Mouse (Mus musculus): Measurements from ENCODE around the gene St3gal2. TPM values are rescaled to one million over a fixed set of nuclear protein-coding genes. Genes with fewer than 3 reads are reported as not detected.

The St3gal2 gene
- polyA plus RNA-seq (2012; rRNA removed) = 3.6 and 5.9 TPM in 2 replicates

DNA sequence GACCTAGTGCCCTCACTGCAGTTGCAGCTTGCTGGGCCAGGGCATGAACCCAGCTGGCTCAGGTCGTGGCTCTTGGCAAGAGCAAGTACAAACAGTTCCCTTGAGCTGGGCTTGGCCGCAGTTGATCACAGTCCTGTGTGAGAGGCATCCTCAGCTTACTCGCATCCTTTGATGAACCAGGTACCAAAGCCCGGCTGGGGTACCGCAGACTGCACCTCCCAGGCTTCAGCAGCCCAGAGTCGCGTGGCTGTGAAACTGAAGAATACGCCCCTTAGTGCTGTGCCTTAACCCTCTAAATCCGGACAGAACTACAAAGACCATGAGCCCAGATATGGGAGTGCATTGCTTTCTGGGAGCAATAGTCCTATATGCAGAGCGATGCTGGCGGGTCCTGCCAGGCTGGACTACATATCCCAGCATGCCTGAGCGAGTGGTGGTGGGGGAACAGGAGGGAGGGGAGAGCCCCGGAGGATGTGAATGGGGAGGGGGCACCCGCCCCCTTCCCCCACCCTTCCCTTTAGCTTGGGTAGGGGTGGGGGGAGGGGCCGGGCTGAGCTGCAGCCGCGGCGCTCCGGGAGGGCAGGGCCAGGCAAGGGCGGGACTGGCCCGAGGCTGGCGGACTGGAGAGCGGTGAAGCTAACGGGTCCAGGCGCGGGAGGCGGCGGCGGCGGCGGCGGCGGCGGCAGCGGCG is at the start of gene St3gal2:
Gene St3gal2, plus strand, starts transcription at position 582 of the 691 bp plus-strand sequence.
- Histone ChIP-seq H3K27ac (ENCODE audit: insufficient read depth, low read depth, low read length) (no peak within 1 kb of the TSS), H3K36me3 (ENCODE audit: control insufficient read depth, insufficient read depth, low read length) (no peaks in the 10 kb centered on the region), H3K27me3 (ENCODE audit: control insufficient read depth, insufficient read depth, low read length) (no peaks in the 10 kb centered on the region), H3K4me3 (ENCODE audit: low read depth, low read length) (peak within 1 kb of the TSS; percentile 64), H3K4me1 (ENCODE audit: control insufficient read depth, insufficient read depth, insufficient read length, low read length) (peaks cover 3% of the 10 kb centered on the region; the same call in 1 of the 2 replicates)
- 2% methylated on average over 29 of the region's 36 CpGs for WGBS
- TF ChIP-seq POLR2A (IDR thresholded peaks at IDR 0.05; ENCODE audit: low read depth, low read length) (no peak), CTCF (IDR thresholded peaks at IDR 0.05; ENCODE audit: extremely low read depth, insufficient read length, insufficient replicate concordance, low read depth, low read length) (no peak)

DNA sequence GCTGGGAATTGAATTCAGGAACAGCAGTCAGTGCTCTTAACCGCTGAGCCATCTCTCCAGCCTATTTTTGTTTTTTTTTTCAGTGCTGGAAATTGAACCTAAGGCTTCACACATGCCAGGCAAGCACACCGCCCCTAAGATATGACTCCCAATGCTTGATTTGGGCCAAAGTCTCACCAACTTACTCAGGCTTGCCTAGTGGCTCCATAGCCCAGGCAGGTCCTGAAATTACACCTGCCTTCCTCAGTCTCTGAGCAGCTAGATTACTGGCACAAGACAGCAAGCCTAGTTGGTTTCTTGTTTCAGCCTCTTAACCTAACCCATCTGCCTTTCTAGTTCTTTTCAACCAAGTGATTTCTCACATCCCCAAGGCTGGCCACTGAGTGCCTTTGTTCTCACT is 49.2 kb upstream of the St3gal2 start:
- Histone ChIP-seq H3K4me3 (ENCODE audit: low read depth, low read length) (no peak overlapping the region), H3K36me3 (ENCODE audit: control insufficient read depth, insufficient read depth, low read length) (peaks cover 66% of the 10 kb centered on the region), H3K27me3 (ENCODE audit: control insufficient read depth, insufficient read depth, low read length) (no peaks in the 10 kb centered on the region), H3K27ac (ENCODE audit: insufficient read depth, low read depth, low read length) (no peak overlapping the region), H3K4me1 (ENCODE audit: control insufficient read depth, insufficient read depth, insufficient read length, low read length) (no peaks in the 10 kb centered on the region)
- 94% methylated on average over 2 of the region's 2 CpGs for WGBS
- TF ChIP-seq POLR2A (IDR thresholded peaks at IDR 0.05; ENCODE audit: low read depth, low read length) (no peak), CTCF (IDR thresholded peaks at IDR 0.05; ENCODE audit: extremely low read depth, insufficient read length, insufficient replicate concordance, low read depth, low read length) (no peak)

DNA sequence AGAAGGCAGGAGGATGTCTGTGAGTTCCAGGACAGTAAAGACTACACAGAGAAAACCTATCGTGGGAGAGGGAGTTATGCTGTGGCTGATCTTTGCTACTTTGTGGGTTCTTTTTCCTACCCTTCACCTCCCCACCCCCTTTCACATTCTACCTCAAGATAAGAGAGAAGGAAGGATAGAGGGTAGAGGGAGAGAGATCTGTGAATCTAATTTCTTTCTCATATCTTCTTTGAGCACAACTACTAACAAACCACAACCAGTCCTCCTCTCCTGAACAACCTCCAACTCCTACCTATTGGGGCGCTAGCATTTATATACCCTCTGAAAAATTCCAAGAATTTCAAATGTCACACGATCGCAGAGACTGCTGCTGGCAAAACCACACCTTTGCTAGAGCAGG is 41.9 kb upstream of the St3gal2 start:
- Histone ChIP-seq H3K27me3 (ENCODE audit: control insufficient read depth, insufficient read depth, low read length) (no peaks in the 10 kb centered on the region), H3K4me3 (ENCODE audit: low read depth, low read length) (no peak overlapping the region), H3K4me1 (ENCODE audit: control insufficient read depth, insufficient read depth, insufficient read length, low read length) (no peaks in the 10 kb centered on the region), H3K27ac (ENCODE audit: insufficient read depth, low read depth, low read length) (no peak overlapping the region), H3K36me3 (ENCODE audit: control insufficient read depth, insufficient read depth, low read length) (peaks cover 71% of the 10 kb centered on the region)
- WGBS = 80% methylated on average over 4 of the region's 4 CpGs
- TF ChIP-seq CTCF (IDR thresholded peaks at IDR 0.05; ENCODE audit: extremely low read depth, insufficient read length, insufficient replicate concordance, low read depth, low read length) (no peak), POLR2A (IDR thresholded peaks at IDR 0.05; ENCODE audit: low read depth, low read length) (no peak)

DNA sequence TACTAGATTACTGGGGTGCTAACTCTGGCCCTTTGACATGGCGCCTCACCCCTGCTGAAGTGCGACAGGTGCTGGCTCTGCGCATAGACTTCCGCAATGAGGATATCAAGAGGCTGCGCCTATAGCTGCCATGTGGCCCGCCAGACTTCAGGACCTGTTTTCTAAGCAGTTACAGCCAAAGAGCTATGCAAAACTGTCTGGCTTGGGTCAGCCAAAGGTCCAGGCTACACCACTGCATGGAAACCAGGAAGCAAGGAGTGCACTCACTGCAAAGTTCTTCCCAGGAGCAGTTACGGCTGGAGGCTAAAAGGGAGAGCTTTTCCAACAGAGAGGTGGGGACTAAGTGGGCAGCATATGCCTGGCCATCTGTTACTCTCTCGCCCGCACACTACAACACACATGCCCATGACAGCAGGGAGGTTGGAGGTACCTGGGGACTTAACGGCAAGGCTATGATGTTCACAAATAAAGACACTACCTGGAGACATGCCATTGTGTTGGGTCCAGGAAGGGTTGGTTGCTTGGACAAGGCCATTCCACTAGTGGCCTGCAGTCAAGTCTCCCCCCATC is 37.9 kb upstream of the St3gal2 start:
- H3K4me1 ChIP-seq (ENCODE audit: control insufficient read depth, insufficient read depth, insufficient read length, low read length) = no peaks in the 10 kb centered on the region
- TF ChIP-seq POLR2A (IDR thresholded peaks at IDR 0.05; ENCODE audit: low read depth, low read length) = no peak
- no peak for TF ChIP-seq CTCF (IDR thresholded peaks at IDR 0.05; ENCODE audit: extremely low read depth, insufficient read length, insufficient replicate concordance, low read depth, low read length)
- no peak overlapping the region for H3K27ac ChIP-seq (ENCODE audit: insufficient read depth, low read depth, low read length)
- peaks cover 72% of the 10 kb centered on the region for H3K36me3 ChIP-seq (ENCODE audit: control insufficient read depth, insufficient read depth, low read length)
- H3K4me3 ChIP-seq (ENCODE audit: low read depth, low read length) = no peak overlapping the region
- WGBS = 92% methylated on average over 10 of the region's 10 CpGs
- H3K27me3 ChIP-seq (ENCODE audit: control insufficient read depth, insufficient read depth, low read length) = no peaks in the 10 kb centered on the region

DNA sequence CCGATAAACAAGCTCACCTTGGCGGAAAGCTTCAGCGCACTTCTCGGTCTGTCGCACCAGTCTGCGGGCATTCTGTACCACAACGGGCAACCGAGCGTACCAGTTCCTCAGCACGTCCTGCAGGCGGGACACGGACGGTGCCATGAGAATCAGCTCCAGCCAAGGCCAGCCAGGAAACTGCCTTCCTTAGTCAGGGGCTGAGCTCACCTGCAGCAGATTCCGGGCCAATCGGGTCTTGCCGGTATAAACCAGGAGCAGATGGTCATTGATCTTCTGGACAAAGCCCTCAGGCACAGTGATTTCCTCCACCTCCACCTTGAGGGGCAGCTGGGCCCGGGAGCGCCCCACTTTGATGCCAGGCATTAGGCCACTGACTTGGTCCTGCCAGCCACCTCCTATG is 35.9 kb upstream of the St3gal2 start:
- TF ChIP-seq POLR2A (IDR thresholded peaks at IDR 0.05; ENCODE audit: low read depth, low read length) = no peak
- no peak for TF ChIP-seq CTCF (IDR thresholded peaks at IDR 0.05; ENCODE audit: extremely low read depth, insufficient read length, insufficient replicate concordance, low read depth, low read length)
- no peak overlapping the region for H3K27ac ChIP-seq (ENCODE audit: insufficient read depth, low read depth, low read length)
- no peak overlapping the region for H3K4me3 ChIP-seq (ENCODE audit: low read depth, low read length)
- no peaks in the 10 kb centered on the region for H3K27me3 ChIP-seq (ENCODE audit: control insufficient read depth, insufficient read depth, low read length)
- 95% methylated on average over 18 of the region's 18 CpGs for WGBS
- no peaks in the 10 kb centered on the region for H3K4me1 ChIP-seq (ENCODE audit: control insufficient read depth, insufficient read depth, insufficient read length, low read length)
- peaks cover 81% of the 10 kb centered on the region for H3K36me3 ChIP-seq (ENCODE audit: control insufficient read depth, insufficient read depth, low read length)

DNA sequence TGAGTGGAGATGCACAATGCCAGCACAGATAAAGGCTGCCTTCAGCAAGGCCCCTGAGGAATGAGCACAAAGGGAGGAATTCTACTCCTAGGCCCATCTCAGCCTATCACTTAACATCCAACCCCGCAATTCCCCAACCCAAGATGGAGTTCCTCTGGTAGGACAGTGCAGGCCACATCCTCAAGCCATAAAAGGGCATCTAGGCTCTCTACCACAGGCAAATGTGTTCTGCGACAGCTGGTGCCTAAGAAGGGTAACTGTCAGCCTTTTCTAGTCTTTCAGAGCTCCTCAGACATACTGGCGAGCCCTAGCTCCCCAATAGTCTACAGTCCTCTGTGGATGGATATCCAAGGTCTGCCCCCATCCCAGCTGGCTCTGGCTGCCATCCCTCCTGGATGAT is 33.1 kb upstream of the St3gal2 start:
- TF ChIP-seq CTCF (IDR thresholded peaks at IDR 0.05; ENCODE audit: extremely low read depth, insufficient read length, insufficient replicate concordance, low read depth, low read length) (no peak), POLR2A (IDR thresholded peaks at IDR 0.05; ENCODE audit: low read depth, low read length) (no peak)
- 89% methylated on average over 3 of the region's 3 CpGs for WGBS
- H3K27ac ChIP-seq (ENCODE audit: insufficient read depth, low read depth, low read length) = no peak overlapping the region

DNA sequence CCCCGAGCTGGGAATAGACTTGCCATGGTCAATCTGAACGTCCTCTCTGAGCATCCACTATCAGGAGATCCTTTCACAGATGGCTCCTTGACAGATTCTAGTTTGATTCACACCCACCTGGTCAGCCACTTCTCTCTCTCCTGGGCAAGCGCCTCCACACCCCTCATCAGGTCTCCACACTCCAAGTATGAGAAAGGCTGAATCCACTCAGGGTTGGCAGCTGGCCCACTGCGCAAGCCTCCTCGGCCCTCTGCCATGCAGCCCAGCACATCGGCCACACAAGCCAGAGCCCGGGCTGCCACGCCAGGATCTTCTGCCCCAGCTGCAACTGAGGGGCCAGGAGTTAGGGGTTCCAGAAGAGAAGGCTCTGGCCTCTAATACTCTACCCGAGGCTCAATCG is 32.2 kb upstream of the St3gal2 start:
- no peak for TF ChIP-seq CTCF (IDR thresholded peaks at IDR 0.05; ENCODE audit: extremely low read depth, insufficient read length, insufficient replicate concordance, low read depth, low read length)
- TF ChIP-seq POLR2A (IDR thresholded peaks at IDR 0.05; ENCODE audit: low read depth, low read length) = no peak
- WGBS = 94% methylated on average over 10 of the region's 10 CpGs
- Histone ChIP-seq H3K4me3 (ENCODE audit: low read depth, low read length) (no peak overlapping the region), H3K27me3 (ENCODE audit: control insufficient read depth, insufficient read depth, low read length) (no peaks in the 10 kb centered on the region), H3K4me1 (ENCODE audit: control insufficient read depth, insufficient read depth, insufficient read length, low read length) (no peaks in the 10 kb centered on the region), H3K27ac (ENCODE audit: insufficient read depth, low read depth, low read length) (no peak overlapping the region), H3K36me3 (ENCODE audit: control insufficient read depth, insufficient read depth, low read length) (peaks cover 68% of the 10 kb centered on the region)

More for the DNA sequence above, 33.1 kb upstream of the St3gal2 start:
- no peaks in the 10 kb centered on the region for H3K4me1 ChIP-seq (ENCODE audit: control insufficient read depth, insufficient read depth, insufficient read length, low read length)
- H3K4me3 ChIP-seq (ENCODE audit: low read depth, low read length) = no peak overlapping the region
- no peaks in the 10 kb centered on the region for H3K27me3 ChIP-seq (ENCODE audit: control insufficient read depth, insufficient read depth, low read length)
- H3K36me3 ChIP-seq (ENCODE audit: control insufficient read depth, insufficient read depth, low read length) = peaks cover 73% of the 10 kb centered on the region

All from small intestine, adult 2 months (tissue).